Mouse (Mus musculus) right cerebral cortex, adult 2 months (tissue): ENCODE data around the gene Zpr1.
"Not testable (repeated sequence)": the region's sequence is repeated elsewhere in the genome, so short reads cannot be mapped to it uniquely, and the experiment has no call there.

Experiments used
- DNase-seq, 2 experiments: peaks; one replicate each; pipeline ENCODE4 v3.0.0; 2021 to 2022; ENCODE audit warnings: low spot score in 2 of 2

The Zpr1 gene

DNA sequence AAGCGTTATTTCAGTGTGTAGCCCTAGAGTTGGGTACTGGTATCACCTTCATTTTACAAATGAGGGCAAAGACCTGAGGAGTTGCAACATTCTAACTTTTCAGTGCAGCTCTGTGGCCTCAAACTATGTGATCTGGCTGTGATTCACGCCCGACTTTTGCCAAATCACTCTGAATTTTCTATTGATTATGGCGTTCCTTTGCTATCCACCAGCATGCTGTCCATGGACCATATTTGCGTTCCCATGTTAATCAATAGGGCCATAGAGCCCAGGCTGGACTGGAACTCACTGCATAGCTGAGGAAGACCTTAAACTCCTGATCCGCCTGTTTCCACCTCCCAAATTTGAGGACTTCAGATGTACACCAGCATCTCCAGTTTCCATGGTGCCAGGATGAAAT, 13.8 kb upstream of the Zpr1 start:
- no peak for DNase-seq

DNA sequence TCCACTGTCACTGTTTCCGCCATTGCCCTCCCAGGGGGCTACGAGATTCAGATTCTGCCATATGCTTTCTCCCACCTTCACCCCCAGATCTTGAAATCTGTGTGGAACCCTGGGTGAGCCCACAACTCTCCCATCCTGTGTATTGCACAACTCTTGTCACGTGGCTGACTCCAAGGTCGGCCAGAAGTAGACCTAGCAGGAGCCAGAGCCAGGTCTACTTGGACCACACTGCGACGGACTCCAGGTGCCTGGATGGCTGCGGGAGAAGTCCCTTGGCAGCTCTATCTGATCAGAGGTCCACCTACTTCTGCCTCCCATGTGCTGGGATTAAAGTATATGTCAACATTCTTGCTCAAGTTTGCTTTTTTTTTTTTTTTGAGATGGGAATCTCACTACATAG, 11.7 kb upstream of the Zpr1 start:
- no peak for DNase-seq

DNA sequence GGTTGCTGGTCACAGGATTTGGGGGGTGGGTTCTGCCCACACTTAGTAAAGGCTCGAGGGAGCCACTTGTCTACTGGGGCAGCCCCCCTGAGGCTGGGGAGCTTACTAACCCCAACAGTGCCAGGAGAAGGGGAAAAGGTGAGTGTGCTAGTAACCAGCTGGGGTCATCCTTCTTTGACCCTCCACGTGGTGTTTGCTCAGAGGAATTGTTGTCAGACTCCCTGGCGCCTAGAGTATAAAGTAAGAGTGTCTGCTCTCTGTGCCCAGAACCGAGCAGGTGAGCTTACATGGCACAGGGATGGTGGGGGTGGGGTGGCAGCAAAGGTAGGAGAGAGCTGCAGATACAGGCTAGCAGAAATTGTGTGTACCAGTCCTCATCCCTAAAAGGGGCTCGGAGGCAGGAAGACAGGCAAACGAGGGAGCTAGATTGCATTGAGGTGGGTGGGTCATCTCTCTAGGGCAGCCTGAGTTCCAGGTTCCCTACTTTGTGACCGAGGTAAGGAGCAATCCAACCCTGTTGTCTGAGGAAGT, 4.5 kb upstream of the Zpr1 start, which contains the start of gene Apoa5:
Gene Apoa5, plus strand, starts transcription at position 291 of the 531 bp plus-strand sequence.
- DNase-seq = no peak

DNA sequence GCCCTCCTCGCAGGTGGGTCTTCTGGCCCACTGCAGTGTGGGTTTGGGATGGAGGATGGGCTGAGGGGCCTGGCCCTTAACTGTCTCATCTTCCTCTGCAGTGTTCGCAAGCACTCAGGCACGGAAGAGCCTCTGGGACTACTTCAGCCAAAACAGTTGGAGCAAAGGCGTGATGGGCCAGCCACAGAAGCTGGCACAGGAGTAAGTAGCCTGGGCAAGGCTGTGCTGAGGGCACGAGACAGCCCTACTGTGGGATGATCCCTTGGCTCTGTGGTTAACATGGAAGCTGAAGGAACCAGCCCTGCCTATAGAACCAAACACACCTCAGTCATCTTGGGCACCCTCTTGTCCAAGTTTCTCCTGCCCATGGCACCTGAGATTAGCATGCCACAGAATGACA, 3.7 kb upstream of the Zpr1 start:
- DNase-seq = no peak

DNA sequence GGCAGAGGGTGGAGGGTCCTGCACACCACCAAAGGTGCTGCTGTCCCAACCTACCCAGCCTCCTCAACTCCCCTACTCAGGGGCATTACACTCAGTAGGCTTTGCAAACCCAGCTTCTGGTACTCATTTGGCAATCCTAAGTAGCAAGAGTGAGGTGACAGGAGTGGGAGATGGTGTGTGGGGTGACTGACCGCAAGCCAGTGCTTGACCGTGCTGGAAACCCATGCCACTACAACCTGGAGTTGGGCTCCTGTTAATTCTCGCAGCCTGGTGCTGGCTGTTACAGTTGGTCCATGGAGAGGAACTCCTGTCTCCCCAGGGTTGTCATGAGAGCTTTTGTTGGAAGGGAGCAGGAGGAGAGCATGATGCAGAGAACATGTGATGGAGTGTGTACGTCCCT, 2.1 kb upstream of the Zpr1 start:
- DNase-seq = no peak

DNA sequence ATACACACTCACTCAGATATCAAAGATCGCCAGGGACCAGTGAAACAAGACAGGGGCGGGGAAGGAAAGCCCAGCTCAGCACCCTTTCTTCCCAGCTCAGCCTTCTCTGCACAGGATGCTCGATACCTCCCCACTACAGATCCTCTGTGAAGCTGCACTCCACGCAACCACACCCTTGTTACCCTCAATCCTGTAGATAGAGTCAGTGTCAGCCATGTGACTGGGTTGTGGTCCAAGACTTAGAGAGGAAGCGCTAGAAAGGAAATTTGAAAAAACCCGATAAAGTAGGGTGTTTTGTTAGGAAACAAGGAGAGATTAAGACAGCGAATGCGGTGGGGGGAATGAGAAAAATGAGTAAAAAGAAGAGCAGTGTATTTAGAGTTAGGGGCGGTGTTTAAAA, 794 bp upstream of the Zpr1 start:
- no peak for DNase-seq

DNA sequence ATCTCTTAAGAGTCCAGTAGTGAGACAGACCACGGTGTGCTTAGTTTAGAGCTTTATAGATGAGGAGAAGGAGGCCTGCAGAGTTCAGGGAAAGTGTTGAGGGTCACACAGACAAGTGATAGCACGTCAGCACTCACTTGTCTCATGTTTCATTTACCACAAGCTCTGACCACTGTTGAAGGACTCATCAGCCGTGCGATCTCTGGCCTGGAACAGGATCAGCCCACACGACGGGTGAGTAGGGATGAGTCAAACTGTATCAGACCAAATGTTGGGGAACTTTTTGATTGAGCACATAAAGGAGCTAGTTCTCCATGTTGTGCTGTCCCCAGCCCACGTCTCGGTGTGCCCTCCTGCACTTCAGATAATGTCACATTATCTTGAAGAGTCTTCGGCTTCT, 1.6 kb downstream of the Zpr1 start:
- DNase-seq = no peak

DNA sequence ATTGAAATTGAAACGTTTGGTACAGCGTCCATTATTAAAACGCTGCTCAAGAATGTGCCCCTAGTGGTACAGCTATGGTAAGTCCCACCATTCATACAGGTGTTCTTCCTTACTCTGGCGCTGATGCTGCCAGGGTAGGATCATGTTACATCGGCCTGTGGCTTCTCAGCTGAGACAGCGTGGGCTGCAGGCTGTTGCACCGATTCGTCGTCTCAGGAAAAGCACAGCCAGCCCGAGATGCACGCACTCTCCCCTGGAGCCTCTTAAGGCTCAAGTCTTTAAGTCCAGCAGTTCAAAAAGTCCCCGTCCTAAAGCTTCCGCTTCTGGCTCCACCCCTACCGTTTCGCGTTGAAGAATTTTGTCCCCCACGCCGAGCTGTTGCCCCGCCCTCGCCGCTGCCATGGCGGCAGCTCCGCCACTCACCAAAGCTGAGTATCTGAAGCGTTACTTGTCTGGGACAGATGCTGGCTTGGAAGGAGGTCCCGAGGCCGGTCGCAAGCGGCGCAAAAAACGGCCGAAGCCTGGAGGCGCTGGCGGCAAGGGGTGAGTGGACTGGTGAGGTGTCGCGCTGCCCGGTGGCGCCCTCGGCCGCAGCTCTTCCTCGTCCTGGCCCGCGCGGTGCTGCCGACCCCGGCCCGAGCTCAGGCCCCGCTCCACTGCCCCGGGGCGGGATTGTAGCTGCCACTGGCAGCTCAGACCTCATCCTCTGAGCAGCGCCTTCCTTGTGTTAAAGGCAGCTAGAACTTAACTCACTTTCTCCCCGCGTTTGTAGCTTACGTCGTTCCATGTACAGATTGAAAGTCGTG, 10.0 kb downstream of the Zpr1 start, which contains the start of gene Bud13:
Gene Bud13, plus strand, starts transcription at position 378 of the 806 bp plus-strand sequence.
- peak; percentile 92 to 97 for DNase-seq

DNA sequence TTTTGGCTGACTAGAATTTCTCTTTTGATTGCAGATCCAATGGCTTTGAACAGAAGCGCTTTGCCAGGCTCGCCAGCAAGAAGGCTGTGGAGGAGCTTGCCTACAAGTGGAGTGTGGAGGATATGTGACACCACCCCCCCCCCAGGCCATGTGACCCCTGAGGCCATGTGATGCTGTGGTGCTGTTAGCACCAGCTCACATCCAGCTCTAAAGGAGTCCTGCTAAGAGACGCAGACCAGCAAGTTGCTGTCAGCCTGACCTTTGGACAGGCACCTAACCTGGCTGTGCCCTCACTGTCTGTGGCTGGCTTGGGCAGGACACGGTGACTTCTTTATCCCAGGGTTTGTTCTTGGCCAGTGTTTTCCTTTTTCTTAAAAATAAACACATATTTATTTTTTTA, 25.5 kb downstream of the Zpr1 start:
- DNase-seq = no peak

DNA sequence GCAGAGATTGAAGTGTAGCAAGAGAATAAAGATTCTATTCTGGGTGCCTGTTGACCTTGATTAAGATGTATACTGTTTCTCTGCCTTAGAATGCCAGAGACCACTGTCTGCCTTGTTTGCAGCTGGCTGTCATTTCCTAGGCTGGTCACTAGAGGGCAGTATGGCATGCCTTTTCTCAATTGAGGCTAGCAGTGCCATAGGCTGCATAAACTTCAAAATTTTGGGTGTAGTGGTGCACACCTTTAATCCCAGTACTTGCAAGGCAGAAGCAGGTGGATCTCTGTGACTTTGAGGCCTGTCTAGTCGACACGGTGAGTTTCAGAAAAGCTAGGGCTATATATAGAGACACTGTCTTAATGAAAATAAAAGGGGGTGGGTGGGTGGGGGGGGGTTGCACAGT, 29.3 kb downstream of the Zpr1 start:
- DNase-seq = peak; percentile 64 to 77

DNA sequence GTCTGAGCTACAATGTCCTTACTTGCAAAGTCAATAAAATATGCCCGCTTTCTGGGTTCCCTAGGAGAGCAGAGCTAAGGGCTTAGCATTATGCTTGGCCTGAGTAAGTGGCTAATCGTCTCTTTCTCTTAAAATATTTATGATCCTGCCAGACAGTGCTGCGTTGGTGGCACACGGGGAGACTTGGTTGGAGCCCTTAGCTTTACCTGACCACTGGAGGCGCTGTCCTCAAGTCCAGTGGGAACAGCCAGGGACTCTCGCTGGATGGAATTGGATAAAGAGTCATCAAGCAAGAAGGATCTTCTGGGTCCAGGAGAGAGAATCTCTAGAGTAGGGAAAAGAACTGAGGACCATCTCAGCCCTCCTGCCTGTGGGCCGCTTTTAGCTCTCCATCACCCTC, 36.3 kb downstream of the Zpr1 start:
- no peak for DNase-seq

DNA sequence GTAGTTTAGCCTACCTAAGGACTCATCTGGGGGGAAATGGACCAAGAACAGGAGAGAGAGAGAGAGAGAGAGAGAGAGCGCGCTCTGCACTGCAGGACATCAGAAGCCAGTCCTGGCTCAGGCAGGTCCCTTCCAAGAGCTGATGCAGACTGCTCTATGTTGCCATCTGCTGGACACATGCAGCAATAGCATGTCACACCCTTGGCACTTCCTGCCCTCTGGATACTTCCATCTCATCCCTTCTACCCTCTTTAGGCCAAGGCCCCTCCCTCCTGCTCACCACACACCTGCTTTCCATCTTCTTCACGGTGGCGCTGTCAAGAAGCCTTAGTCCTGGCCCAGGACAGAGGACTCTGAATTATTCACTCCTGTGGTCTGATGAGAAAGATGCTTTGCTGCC, 41.6 kb downstream of the Zpr1 start:
- DNase-seq = peak; percentile 71 to 73

DNA sequence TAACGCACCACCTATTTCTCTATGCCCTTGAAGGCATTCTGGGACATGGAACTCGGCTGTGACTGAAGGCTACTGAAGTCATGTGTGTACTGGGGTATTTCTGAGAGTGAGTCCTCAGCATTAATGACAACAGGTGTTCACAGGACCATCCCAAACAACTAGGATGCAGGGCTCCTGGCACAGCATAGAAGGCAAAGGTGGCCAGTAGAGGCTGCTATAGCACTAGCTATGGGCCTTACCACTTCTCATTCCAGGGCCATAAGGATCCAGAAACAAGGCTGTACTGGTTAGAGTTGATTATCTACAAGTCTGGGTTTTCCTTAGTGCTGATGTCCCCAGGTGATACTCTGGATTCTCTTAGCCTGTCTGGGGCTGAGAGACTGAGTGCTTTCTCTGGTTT, 42.1 kb downstream of the Zpr1 start:
- no peak for DNase-seq

DNA sequence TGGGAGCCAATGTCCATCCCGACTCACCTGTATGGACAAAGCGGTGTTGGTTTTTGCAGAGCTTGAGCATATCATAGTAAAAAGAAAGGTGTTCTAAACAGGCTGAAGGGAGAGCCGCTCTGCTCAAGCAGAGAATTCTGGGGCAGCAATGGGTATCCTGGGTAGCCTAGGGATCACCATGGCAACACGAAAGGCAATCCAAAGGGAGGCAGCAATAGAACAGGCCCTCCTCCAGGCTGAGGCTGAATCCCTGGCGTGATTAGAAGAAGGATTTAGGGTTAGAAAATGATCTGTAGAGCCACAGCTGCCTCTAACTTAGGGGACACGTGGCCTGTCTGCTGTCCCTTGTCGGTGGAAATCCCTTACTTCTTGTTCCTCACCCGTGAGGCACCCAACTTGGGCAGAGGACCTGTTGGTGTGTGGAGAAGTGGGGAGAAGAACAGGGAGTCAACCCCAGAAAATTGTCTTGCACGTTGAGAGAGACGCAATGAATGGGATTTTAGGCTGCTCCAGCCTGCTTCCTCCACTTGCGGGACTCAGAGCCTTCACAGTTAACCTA, 43.0 kb downstream of the Zpr1 start:
- DNase-seq = peak; percentile 43 to 55

DNA sequence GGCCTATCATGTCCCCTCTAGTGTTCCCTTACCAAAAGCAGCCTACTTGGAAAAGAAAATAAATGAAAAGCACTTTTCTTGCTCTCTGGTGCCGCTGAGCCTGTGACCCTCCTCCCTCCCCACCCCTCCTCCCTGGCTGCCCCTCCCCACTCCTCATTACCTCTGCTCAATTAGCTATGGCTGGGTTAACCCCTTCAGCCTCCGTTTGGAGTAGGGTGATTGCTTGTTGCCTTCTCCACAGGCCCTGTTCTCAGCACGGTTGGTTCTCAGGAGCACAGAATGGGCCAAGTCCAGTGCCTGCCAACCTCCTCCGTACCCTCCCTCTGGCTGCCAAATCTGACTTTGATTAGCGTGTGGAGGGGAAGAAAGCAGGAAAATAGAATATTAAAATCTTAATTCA, 43.5 kb downstream of the Zpr1 start:
- no peak for DNase-seq

DNA sequence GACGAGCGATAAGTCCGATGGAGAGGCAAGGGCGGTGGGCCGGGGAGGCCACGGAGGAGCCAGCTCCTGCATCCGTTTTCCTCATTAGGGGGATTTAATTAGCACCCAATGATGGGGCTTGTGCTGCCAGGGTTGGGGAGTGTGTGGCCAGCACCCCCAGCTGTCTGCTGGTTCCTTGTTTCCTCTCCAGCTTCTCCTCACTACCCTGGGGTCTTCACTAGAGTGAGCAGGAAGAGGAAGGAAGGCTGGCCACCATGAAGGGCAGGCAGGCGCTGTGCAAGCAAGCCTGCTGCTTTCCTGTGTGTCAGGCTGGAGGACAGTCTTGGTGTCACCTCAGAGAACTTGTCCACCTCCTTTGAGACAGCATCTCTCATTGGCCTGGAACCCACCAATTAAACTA, 44.0 kb downstream of the Zpr1 start:
- DNase-seq = no peak

DNA sequence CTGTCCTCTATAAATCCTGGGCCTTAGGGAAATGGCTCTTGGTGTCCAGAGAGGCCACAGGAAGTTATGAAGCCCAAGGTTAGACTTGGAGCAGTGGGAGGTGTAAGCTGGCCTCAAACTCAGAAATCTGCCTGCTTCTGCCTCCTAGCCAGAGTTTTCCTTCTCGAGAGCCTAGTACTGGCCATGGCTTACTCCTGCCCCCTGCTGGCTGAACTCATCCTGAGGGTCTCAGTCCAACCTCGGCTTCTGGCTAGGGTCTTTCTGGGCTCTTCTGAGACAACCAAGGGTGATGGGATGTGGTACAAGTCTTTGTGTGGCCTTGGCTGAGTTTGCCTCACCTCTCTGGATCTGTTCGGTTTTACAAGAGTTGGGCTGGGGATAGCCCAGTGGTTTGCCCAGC, 45.1 kb downstream of the Zpr1 start:
- DNase-seq = no peak

DNA sequence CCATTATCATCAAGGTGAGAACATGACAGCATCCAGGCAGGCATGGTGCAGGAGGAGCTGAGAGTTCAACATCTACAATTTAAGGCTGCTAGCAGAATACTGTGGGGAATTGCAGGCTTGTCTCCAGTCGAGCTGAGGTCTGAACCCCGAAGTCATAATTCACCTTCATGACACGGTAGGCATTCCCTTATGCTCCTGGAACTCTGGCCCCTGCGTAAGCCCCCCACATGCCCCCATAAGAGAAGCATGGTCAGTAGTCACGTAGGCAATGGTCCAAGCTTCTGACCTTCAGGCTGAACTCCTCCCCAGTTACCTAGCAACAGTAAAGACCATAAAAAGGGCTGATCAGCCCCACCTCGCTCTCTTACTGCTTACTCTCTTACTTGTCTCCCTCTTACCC, 47.0 kb downstream of the Zpr1 start, which contains the start of gene 4931429L15Rik:
Gene 4931429L15Rik, minus strand, starts transcription at position 101 of the 400 bp plus-strand sequence.
- DNase-seq = not testable (repeated sequence)

DNA sequence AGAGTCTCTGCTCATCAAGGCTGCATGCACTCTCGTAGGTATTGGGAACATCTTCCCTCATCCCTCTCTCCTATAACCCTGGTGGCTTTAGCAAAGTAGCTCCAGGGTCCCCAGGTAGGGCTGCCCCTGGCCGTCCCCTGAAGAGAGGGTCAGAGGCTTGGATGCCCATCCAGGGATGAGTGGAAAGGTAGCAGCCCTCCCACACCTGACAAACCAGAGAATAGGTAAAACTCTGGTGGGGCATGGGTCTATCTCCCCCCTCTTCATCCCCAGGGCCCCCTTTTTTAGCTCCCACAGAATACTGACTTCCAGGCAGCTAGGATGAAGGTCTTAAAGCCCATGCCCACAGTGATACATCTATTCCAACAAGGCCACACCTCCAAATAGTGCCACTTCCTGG, 47.6 kb downstream of the Zpr1 start:
- DNase-seq = no peak

DNA sequence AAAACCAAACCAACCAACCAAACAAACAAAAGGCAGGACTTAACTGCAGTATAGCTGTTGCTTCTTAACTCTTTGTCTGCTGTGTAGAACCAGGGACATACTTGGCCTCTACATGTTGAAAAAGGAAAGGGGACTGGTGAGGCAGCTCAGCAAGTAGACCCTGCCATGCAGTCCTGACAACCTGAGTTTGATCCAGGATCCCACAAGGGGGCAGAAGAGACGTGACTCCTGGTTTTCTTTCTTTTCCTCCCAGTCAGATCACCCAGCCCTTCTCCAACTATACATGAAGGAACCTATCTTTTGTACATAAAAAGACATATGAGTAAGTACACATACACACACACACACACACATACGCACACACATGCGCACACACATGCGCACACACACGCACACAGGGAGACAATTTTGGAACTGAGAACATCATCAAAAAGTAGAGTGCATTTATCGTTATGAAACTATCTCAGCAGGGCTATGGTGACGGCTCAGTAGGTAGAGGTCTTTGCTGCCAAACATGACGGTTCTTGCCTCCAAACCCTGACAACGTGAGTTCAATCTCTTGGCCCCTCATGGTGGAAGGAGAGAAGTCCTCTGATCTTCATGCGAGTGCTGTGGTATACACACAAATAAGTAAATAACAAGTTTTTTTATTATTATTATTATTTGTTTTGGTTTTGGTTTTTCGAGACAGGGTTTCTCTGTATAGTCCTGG, 54.0 kb downstream of the Zpr1 start:
- no peak for DNase-seq

DNA sequence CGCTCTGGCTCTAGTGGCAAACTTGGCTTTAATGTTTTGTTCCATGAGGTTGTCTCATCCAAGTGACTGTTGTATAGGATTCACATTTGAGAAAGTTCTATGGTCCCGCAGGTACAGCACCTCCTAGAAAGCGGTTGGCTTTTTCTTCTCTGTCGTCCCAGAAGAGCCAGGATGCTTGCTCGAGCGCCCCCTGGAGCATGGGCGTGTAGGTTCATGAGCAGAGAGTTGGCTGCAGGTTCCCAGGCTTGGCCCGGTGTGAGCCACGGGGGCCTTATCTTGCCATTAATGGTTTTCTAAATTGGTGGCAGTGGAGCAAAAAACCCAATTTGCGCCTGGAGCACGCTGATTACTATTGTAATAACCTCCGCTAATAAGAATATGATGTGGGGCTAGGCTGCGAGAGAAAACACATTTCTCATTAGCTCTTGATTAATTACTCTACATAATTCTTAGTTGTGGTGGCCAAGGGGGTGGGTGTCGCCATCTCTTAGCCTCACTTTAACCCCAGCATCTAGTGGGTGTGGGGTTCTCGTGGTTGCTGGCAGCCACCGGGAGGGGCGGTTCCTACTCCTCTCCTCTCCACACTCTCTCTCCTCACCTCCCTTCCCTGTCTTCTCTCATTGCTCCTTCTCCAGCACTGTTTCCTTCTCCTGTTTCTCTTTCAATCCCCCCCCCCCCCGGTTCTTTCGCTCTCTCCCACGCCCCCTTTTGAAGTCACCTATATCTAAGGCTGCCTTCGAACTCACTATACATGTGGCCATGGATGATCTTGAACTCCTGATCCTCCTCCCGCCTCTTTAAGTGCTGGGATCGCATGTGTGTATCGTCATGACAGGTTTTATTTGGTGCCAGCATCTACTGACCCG, 55.1 kb downstream of the Zpr1 start:
- DNase-seq = no peak
